Mouse (Mus musculus) kidney, embryonic 14.5 days (tissue): ENCODE results near the gene Fut9. TPM values are rescaled to one million over a fixed set of nuclear protein-coding genes. Genes with fewer than 3 reads are reported as not detected.

Experiments
- ATAC-seq: fragments of 200-750 bp; cut with Nextera tagmentation; 2 replicates; pipeline ENCODE4 v1.8.0; 2017; ENCODE audit warnings: moderate number of reproducible peaks, mild to moderate bottlenecking, moderate TSS enrichment, moderate library complexity; ENCODE audit not compliant: low FRiP score, low TSS enrichment
- H3K27ac ChIP-seq: fragments of 300-500 bp; sonication (generic); 2 replicates; pipeline ENCODE4 v1.5.1; 2014; ENCODE audit warnings: low read depth, mild to moderate bottlenecking, low read length, moderate library complexity, mixed read lengths
- H3K27me3 ChIP-seq: fragments of 300-500 bp; sonication (generic); 2 replicates; pipeline ENCODE4 v1.6.1; 2014; ENCODE audit warnings: mild to moderate bottlenecking, low read length; ENCODE audit not compliant: control insufficient read depth, insufficient read depth
- H3K36me3 ChIP-seq: fragments of 300-500 bp; sonication (generic); 2 replicates; pipeline ENCODE4 v1.6.1; 2014; ENCODE audit warnings: low read length, mixed read lengths; ENCODE audit not compliant: control insufficient read depth, insufficient read depth
- H3K4me1 ChIP-seq: fragments of 300-500 bp; sonication (generic); 2 replicates; pipeline ENCODE4 v1.6.1; 2014; ENCODE audit warnings: low read length, mixed read lengths; ENCODE audit not compliant: control insufficient read depth, insufficient read depth
- H3K4me2 ChIP-seq: fragments of 300-500 bp; sonication (generic); replicated peaks from 2 replicates; pipeline ENCODE4 v1.6.1; 2014; ENCODE audit warnings: low read depth, mild to moderate bottlenecking, low read length
- H3K4me3 ChIP-seq: fragments of 300-500 bp; sonication (generic); 2 replicates; pipeline ENCODE4 v1.5.1; 2014; ENCODE audit warnings: mild to moderate bottlenecking, low read length
- H3K9ac ChIP-seq: fragments of 300-500 bp; sonication (generic); 2 replicates; pipeline ENCODE4 v1.6.1; 2014; ENCODE audit warnings: low read depth, mild to moderate bottlenecking, low read length, moderate library complexity
- H3K9me3 ChIP-seq: fragments of 300-500 bp; sonication (generic); 2 replicates; pipeline ENCODE4 v1.6.1; 2016; ENCODE audit warnings: low read length; ENCODE audit not compliant: control insufficient read depth
- WGBS: fragments of 180-500 bp; shearing (Covaris S2); extraction: QIAGEN DNeasy Blood & Tissue Kit; methylation state at CpG from one replicate; pipeline ENCODE4 v1.1.7; 2014; 5-methylcytosine and 5-hydroxymethylcytosine counted together
- polyA plus RNA-seq: library from polyadenylated mRNA; unstranded; fragments of >200 nt; fragmentation: Nextera tagmentation; extraction: Ambion mirVana; gene quantifications from 2 replicates; pipeline ENCODE4 v1.2.1, GENCODE M21; 2014

Gene Fut9
- polyA plus RNA-seq, 1 experiment from 2014 or later, result 5.9 TPM

- Histone ChIP-seq H3K4me3 (no peak overlapping the region), H3K4me2 (no peak overlapping the region), H3K36me3 (no peaks in the 10 kb centered on the region), H3K4me1 (no peaks in the 10 kb centered on the region), H3K9ac (no peak overlapping the region), H3K27me3 (no peaks in the 10 kb centered on the region), H3K9me3 (no peaks in the 10 kb centered on the region), H3K27ac (no peak overlapping the region)
- no peak for ATAC-seq
- WGBS, result 95% methylated on average over 4 of the region's 4 CpGs
Measured at GRCm38 (mm10) chr4:25785276-25785675, 14.8 kb downstream of the Fut9 start.

GRCm38 (mm10) chr4:25768657-25769056 lies 31.4 kb downstream of the Fut9 start:
- H3K4me3 ChIP-seq, result no peak overlapping the region
- H3K4me2 ChIP-seq, result no peak overlapping the region
- no peaks in the 10 kb centered on the region for H3K27me3 ChIP-seq
- no peak overlapping the region for H3K27ac ChIP-seq
- ATAC-seq, result no peak
- no peaks in the 10 kb centered on the region for H3K4me1 ChIP-seq
- no peaks in the 10 kb centered on the region for H3K36me3 ChIP-seq
- no peak overlapping the region for H3K9ac ChIP-seq
- WGBS, result 64% methylated on average over 3 of the region's 3 CpGs
- H3K9me3 ChIP-seq, result no peaks in the 10 kb centered on the region

- Histone ChIP-seq H3K27ac (no peak overlapping the region), H3K4me1 (no peaks in the 10 kb centered on the region), H3K9me3 (no peaks in the 10 kb centered on the region), H3K36me3 (no peaks in the 10 kb centered on the region), H3K27me3 (no peaks in the 10 kb centered on the region), H3K4me2 (no peak overlapping the region), H3K4me3 (no peak overlapping the region), H3K9ac (no peak overlapping the region)
- no peak for ATAC-seq
Measured at GRCm38 (mm10) chr4:25763091-25763490, 37.0 kb downstream of the Fut9 start.

GRCm38 (mm10) chr4:25757909-25758548 lies 42.0 kb downstream of the Fut9 start:
- Histone ChIP-seq H3K27ac (no peak overlapping the region), H3K4me1 (no peaks in the 10 kb centered on the region), H3K4me2 (no peak overlapping the region), H3K4me3 (no peak overlapping the region), H3K9ac (no peak overlapping the region), H3K9me3 (no peaks in the 10 kb centered on the region), H3K36me3 (no peaks in the 10 kb centered on the region), H3K27me3 (no peaks in the 10 kb centered on the region)
- 72% methylated on average over 5 of the region's 5 CpGs for WGBS
- ATAC-seq, result no peak

GRCm38 (mm10) chr4:25741553-25741952 lies 58.5 kb downstream of the Fut9 start:
- Histone ChIP-seq H3K27ac (no peak overlapping the region), H3K4me1 (no peaks in the 10 kb centered on the region), H3K9me3 (no peaks in the 10 kb centered on the region)

GRCm38 (mm10) chr4:25738782-25739181 lies 61.3 kb downstream of the Fut9 start:
- Histone ChIP-seq H3K36me3 (no peaks in the 10 kb centered on the region), H3K4me1 (no peaks in the 10 kb centered on the region), H3K4me3 (no peak overlapping the region), H3K4me2 (no peak overlapping the region), H3K9ac (no peak overlapping the region), H3K27ac (no peak overlapping the region), H3K9me3 (no peaks in the 10 kb centered on the region), H3K27me3 (no peaks in the 10 kb centered on the region)
- ATAC-seq, result no peak
- 88% methylated on average over 4 of the region's 4 CpGs for WGBS

More at GRCm38 (mm10) chr4:25741553-25741952, 58.5 kb downstream of the Fut9 start:
- H3K4me2 ChIP-seq, result no peak overlapping the region
- no peaks in the 10 kb centered on the region for H3K36me3 ChIP-seq
- 79% methylated on average over 5 of the region's 5 CpGs for whole genome bisulfite sequencing
- no peak overlapping the region for H3K4me3 ChIP-seq
- H3K9ac ChIP-seq, result no peak overlapping the region
- H3K27me3 ChIP-seq, result no peaks in the 10 kb centered on the region
- ATAC-seq, result no peak

GRCm38 (mm10) chr4:25721576-25721975 lies 78.5 kb downstream of the Fut9 start:
- Histone ChIP-seq H3K4me2 (no peak overlapping the region), H3K9me3 (no peaks in the 10 kb centered on the region), H3K4me3 (no peak overlapping the region), H3K4me1 (no peaks in the 10 kb centered on the region), H3K27ac (no peak overlapping the region), H3K27me3 (no peaks in the 10 kb centered on the region), H3K36me3 (no peaks in the 10 kb centered on the region), H3K9ac (no peak overlapping the region)
- ATAC-seq, result no peak
- 84% methylated on average over 5 of the region's 5 CpGs for WGBS

- Histone ChIP-seq H3K4me1 (no peaks in the 10 kb centered on the region), H3K4me3 (no peak overlapping the region), H3K36me3 (no peaks in the 10 kb centered on the region), H3K27me3 (no peaks in the 10 kb centered on the region), H3K9me3 (no peaks in the 10 kb centered on the region), H3K27ac (no peak overlapping the region), H3K4me2 (no peak overlapping the region), H3K9ac (no peak overlapping the region)
- no peak for ATAC-seq
- WGBS, result 77% methylated on average over 2 of the region's 2 CpGs
Measured at GRCm38 (mm10) chr4:25713907-25714306, 86.1 kb downstream of the Fut9 start.

- 79% methylated on average over 3 of the region's 3 CpGs for WGBS
- Histone ChIP-seq H3K9ac (no peak overlapping the region), H3K9me3 (no peaks in the 10 kb centered on the region), H3K36me3 (no peaks in the 10 kb centered on the region), H3K4me3 (no peak overlapping the region), H3K4me2 (no peak overlapping the region), H3K4me1 (no peaks in the 10 kb centered on the region), H3K27ac (no peak overlapping the region), H3K27me3 (no peaks in the 10 kb centered on the region)
- no peak for ATAC-seq
Measured at GRCm38 (mm10) chr4:25684976-25685375, 115.1 kb downstream of the Fut9 start.
